Mouse (Mus musculus): ENCODE measurements around the gene Lgr5. TPM values are rescaled to one million over a fixed set of nuclear protein-coding genes. Genes with fewer than 3 reads are reported as not detected.

Gene Lgr5
- polyA plus RNA-seq, 1 experiment from 2014 or later: 5.3 TPM

DNA sequence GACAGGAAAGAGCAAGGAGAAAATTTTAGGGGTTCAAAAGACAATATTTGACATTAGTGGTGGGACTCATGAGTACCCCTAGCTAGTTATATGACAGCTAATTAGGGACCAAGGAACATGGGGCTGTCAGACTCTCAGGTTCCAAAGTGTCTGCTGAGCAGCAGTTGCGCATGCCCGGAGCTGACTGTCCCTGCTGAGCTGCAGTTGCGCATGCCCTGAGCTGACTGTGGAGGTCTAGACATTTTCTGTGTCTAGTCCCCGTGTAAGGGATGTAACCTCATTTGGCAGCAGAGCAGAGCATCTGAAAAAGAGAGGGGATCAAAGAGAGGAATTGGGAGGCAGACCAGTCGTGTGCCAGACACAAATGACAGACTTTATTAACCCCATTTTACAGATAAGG is 23.6 kb downstream of the Lgr5 start:
- Histone ChIP-seq H3K36me3 (no peaks in the 10 kb centered on the region), H3K4me1 (replicated peaks) (no peaks in the 10 kb centered on the region), H3K4me3 (replicated peaks) (no peak overlapping the region), H3K4me2 (replicated peaks) (no peak overlapping the region), H3K9me3 (no peaks in the 10 kb centered on the region), H3K27me3 (replicated peaks) (no peaks in the 10 kb centered on the region), H3K9ac (no peak overlapping the region), H3K27ac (no peak overlapping the region)
- WGBS: 79% methylated on average over 5 of the region's 5 CpGs
- ATAC-seq: no peak

GRCm38 (mm10) chr10:115562911-115563686 is 24.5 kb downstream of the Lgr5 start:
- WGBS: 87% methylated on average over 4 of the region's 4 CpGs
- Histone ChIP-seq H3K27ac (no peak overlapping the region), H3K9ac (no peak overlapping the region), H3K9me3 (no peaks in the 10 kb centered on the region), H3K4me2 (replicated peaks) (no peak overlapping the region), H3K4me1 (replicated peaks) (no peaks in the 10 kb centered on the region), H3K36me3 (no peaks in the 10 kb centered on the region), H3K4me3 (replicated peaks) (no peak overlapping the region), H3K27me3 (replicated peaks) (no peaks in the 10 kb centered on the region)
- no peak for ATAC-seq

- H3K4me3 ChIP-seq (replicated peaks): no peak overlapping the region
- H3K27me3 ChIP-seq (replicated peaks): no peaks in the 10 kb centered on the region
- H3K9me3 ChIP-seq: no peaks in the 10 kb centered on the region
- 63% methylated on average over 12 of the region's 12 CpGs for WGBS
- H3K4me1 ChIP-seq (replicated peaks): no peaks in the 10 kb centered on the region
- no peaks in the 10 kb centered on the region for H3K36me3 ChIP-seq
- H3K27ac ChIP-seq: no peak overlapping the region
- H3K9ac ChIP-seq: no peak overlapping the region
- H3K4me2 ChIP-seq (replicated peaks): no peak overlapping the region; the same call in 1 of the 2 replicates
- peak; percentile 90 for ATAC-seq
These were observed 26.3 kb downstream of the Lgr5 start for GRCm38 (mm10) chr10:115561136-115561880.

DNA sequence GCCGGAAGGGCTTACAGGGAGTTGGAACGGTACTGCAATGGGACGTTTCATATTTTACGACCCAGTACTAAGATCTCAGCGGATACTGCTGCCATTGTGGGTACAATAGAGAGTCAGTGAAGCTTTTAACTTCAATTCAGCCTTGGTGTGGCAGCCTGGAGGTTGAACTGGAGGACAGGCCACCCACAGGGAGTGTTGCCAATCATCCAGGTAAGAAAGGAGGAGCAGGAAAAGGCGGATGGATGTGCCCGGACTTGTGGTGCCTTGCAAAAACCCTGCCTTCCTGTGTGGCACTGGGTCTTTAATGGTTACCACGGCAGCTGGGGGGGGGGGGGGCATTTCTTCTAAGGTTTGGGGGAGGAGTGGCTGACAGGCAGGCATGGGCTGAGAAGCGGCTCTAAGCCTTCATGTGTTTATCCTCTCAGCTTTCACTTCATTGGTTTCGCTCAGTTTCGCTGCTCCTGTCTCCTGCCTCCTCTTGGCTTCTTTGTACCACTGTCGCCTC is 30.8 kb downstream of the Lgr5 start:
- no peaks in the 10 kb centered on the region for H3K9me3 ChIP-seq
- no peak overlapping the region for H3K27ac ChIP-seq
- no peaks in the 10 kb centered on the region for H3K4me1 ChIP-seq (replicated peaks)
- H3K4me2 ChIP-seq (replicated peaks): no peak overlapping the region
- no peak for ATAC-seq
- no peaks in the 10 kb centered on the region for H3K36me3 ChIP-seq
- 43% methylated on average over 12 of the region's 12 CpGs for WGBS
- no peak overlapping the region for H3K4me3 ChIP-seq (replicated peaks)
- no peak overlapping the region for H3K9ac ChIP-seq
- H3K27me3 ChIP-seq (replicated peaks): no peaks in the 10 kb centered on the region

GRCm38 (mm10) chr10:115555191-115555765 is 32.3 kb downstream of the Lgr5 start:
- Histone ChIP-seq H3K36me3 (no peaks in the 10 kb centered on the region), H3K4me2 (replicated peaks) (no peak overlapping the region), H3K4me3 (replicated peaks) (no peak overlapping the region), H3K27me3 (replicated peaks) (no peaks in the 10 kb centered on the region), H3K9ac (no peak overlapping the region), H3K9me3 (no peaks in the 10 kb centered on the region), H3K4me1 (replicated peaks) (no peaks in the 10 kb centered on the region), H3K27ac (no peak overlapping the region)
- peak; percentile 25; the same call in 1 of the 2 replicates for ATAC-seq
- WGBS: 27% methylated on average over 2 of the region's 2 CpGs

GRCm38 (mm10) chr10:115553352-115554113 is 34.0 kb downstream of the Lgr5 start:
- Histone ChIP-seq H3K4me3 (replicated peaks) (no peak overlapping the region), H3K36me3 (no peaks in the 10 kb centered on the region), H3K9me3 (no peaks in the 10 kb centered on the region), H3K27ac (no peak overlapping the region), H3K4me2 (replicated peaks) (no peak overlapping the region), H3K4me1 (replicated peaks) (no peaks in the 10 kb centered on the region), H3K9ac (no peak overlapping the region), H3K27me3 (replicated peaks) (no peaks in the 10 kb centered on the region)
- 80% methylated on average over 11 of the region's 11 CpGs for whole genome bisulfite sequencing
- ATAC-seq: no peak

GRCm38 (mm10) chr10:115551069-115551468 is 36.5 kb downstream of the Lgr5 start:
- Histone ChIP-seq H3K36me3 (no peaks in the 10 kb centered on the region), H3K9ac (no peak overlapping the region), H3K4me2 (replicated peaks) (no peak overlapping the region), H3K9me3 (no peaks in the 10 kb centered on the region), H3K4me1 (replicated peaks) (no peaks in the 10 kb centered on the region), H3K27ac (no peak overlapping the region), H3K4me3 (replicated peaks) (no peak overlapping the region), H3K27me3 (replicated peaks) (no peaks in the 10 kb centered on the region)
- ATAC-seq: no peak
- 77% methylated on average over 3 of the region's 3 CpGs for WGBS

GRCm38 (mm10) chr10:115550253-115550652 is 37.3 kb downstream of the Lgr5 start:
- no peaks in the 10 kb centered on the region for H3K36me3 ChIP-seq
- no peaks in the 10 kb centered on the region for H3K4me1 ChIP-seq (replicated peaks)
- H3K9ac ChIP-seq: no peak overlapping the region
- no peak overlapping the region for H3K4me3 ChIP-seq (replicated peaks)
- 84% methylated on average over 7 of the region's 7 CpGs for WGBS
- no peak overlapping the region for H3K27ac ChIP-seq
- H3K9me3 ChIP-seq: no peaks in the 10 kb centered on the region
- H3K27me3 ChIP-seq (replicated peaks): no peaks in the 10 kb centered on the region
- H3K4me2 ChIP-seq (replicated peaks): no peak overlapping the region
- no peak for ATAC-seq

DNA sequence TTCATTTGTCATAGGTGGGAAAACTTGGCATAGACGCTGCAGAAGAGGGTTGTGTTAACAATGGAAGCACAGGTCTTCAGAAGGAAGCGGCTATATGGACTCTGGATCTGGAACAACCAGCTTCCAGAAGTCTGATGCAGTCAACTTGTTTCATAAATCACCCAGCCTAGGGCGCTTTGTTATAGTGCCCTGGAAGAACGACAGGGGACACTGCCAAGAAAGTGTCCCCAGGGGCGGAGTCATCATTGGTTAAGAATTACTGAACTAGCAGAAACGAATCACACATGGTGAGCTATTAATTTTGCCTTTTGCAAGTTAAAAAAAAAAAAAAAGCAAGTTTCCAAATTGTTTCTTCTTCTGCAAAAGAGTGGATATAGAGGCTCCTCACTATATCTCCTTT is 44.7 kb downstream of the Lgr5 start:
- no peak overlapping the region for H3K27ac ChIP-seq
- no peak for ATAC-seq
- no peak overlapping the region for H3K4me2 ChIP-seq (replicated peaks)
- H3K27me3 ChIP-seq (replicated peaks): no peaks in the 10 kb centered on the region
- no peaks in the 10 kb centered on the region for H3K4me1 ChIP-seq (replicated peaks)
- no peaks in the 10 kb centered on the region for H3K36me3 ChIP-seq
- no peaks in the 10 kb centered on the region for H3K9me3 ChIP-seq
- 65% methylated on average over 6 of the region's 6 CpGs for WGBS
- no peak overlapping the region for H3K4me3 ChIP-seq (replicated peaks)
- H3K9ac ChIP-seq: no peak overlapping the region

- H3K4me2 ChIP-seq (replicated peaks): no peak overlapping the region
- no peak overlapping the region for H3K27ac ChIP-seq
- no peak overlapping the region for H3K9ac ChIP-seq
- H3K4me3 ChIP-seq (replicated peaks): no peak overlapping the region
- H3K27me3 ChIP-seq (replicated peaks): no peaks in the 10 kb centered on the region
- no peak for ATAC-seq
- no peaks in the 10 kb centered on the region for H3K36me3 ChIP-seq
- no peaks in the 10 kb centered on the region for H3K9me3 ChIP-seq
- no peaks in the 10 kb centered on the region for H3K4me1 ChIP-seq (replicated peaks)
- 18% methylated on average over 2 of the region's 2 CpGs for WGBS
These were observed 56.8 kb downstream of the Lgr5 start for GRCm38 (mm10) chr10:115530746-115531145.

DNA sequence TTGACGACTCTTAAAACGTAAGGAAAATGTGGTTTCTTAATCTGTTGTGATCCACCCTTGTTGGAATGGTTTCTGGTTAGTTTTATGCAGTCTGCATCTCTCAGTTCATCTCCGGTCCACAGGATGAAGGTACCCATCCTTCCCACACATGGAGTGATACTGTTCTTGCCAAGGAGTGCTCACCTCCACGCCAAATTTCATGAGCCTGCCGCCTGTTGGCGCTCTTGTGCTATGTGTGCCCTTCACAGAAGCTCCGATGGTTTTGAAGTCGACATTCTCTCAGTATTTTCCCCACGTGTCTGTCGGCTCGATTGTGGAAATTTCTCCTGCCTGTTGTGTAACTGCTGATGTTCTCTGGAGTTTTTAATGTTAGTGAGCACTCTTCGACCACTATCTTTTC is 57.8 kb downstream of the Lgr5 start:
- Histone ChIP-seq H3K27ac (no peak overlapping the region), H3K36me3 (no peaks in the 10 kb centered on the region), H3K9ac (no peak overlapping the region), H3K9me3 (no peaks in the 10 kb centered on the region), H3K4me3 (replicated peaks) (no peak overlapping the region), H3K4me1 (replicated peaks) (no peaks in the 10 kb centered on the region), H3K27me3 (replicated peaks) (no peaks in the 10 kb centered on the region), H3K4me2 (replicated peaks) (no peak overlapping the region)
- WGBS: 86% methylated on average over 12 of the region's 12 CpGs
- no peak for ATAC-seq

DNA sequence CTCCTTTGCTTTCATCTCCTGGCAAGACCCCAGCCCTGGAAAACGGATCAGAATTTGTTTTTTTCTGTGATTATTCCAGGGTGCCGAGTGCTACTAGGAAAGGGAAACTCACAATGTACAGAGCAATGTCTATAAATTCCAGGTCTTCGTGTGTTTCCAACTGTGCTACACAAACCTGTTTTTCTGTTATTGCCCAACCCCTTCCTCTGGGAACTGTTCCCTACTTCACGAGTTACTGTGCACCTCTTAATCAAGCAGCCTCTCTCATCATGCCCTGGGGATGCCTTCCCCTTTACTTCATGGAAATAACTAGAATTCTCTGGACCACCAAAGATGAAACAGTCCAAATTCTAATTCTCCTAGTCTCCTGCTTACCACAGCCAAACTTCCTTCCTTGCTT is 58.7 kb downstream of the Lgr5 start:
- Histone ChIP-seq H3K27ac (no peak overlapping the region), H3K9ac (no peak overlapping the region), H3K4me2 (replicated peaks) (no peak overlapping the region), H3K4me1 (replicated peaks) (no peaks in the 10 kb centered on the region), H3K9me3 (no peaks in the 10 kb centered on the region), H3K36me3 (no peaks in the 10 kb centered on the region), H3K4me3 (replicated peaks) (no peak overlapping the region), H3K27me3 (replicated peaks) (no peaks in the 10 kb centered on the region)
- no peak for ATAC-seq
- WGBS: 55% methylated on average over 4 of the region's 4 CpGs
